Mouse (Mus musculus) intestine, embryonic 14.5 days (tissue): ENCODE measurements at regions not wholly inside any gene's neighbourhood (a gene's known extent, or its start where the extent isn't known, plus 50 kb on each side); places are given as distances from the start of the nearest gene placed in this dataset.

ENCODE experiments used
- ATAC-seq: fragments of 200-750 bp; cut with Nextera tagmentation; replicated peaks from 2 replicates; pipeline ENCODE4 v1.8.0; 2017; ENCODE audit warnings: low read depth, moderate number of reproducible peaks, moderate TSS enrichment, moderate library complexity; ENCODE audit not compliant: low FRiP score, low TSS enrichment
- DNase-seq: peaks from one replicate; pipeline ENCODE4 v3.0.0-alpha.2; 2018; ENCODE audit warnings: low spot score
- H3K27ac ChIP-seq: fragments of 300-500 bp; sonication (generic); 2 replicates; pipeline ENCODE4 v1.5.1; 2014; ENCODE audit warnings: low read depth, mild to moderate bottlenecking, control low read depth
- H3K27me3 ChIP-seq: fragments of 300-500 bp; sonication (generic); replicated peaks from 2 replicates; pipeline ENCODE4 v1.6.1; 2014; ENCODE audit warnings: low read length, control low read depth; ENCODE audit not compliant: control insufficient read depth, insufficient read depth
- H3K36me3 ChIP-seq: fragments of 300-500 bp; sonication (generic); 2 replicates; pipeline ENCODE4 v1.6.1; 2014; ENCODE audit warnings: low read length, control low read depth; ENCODE audit not compliant: control insufficient read depth, insufficient read depth
- H3K4me1 ChIP-seq: fragments of 300-500 bp; sonication (generic); replicated peaks from 2 replicates; pipeline ENCODE4 v1.6.1; 2014; ENCODE audit warnings: low read length, control low read depth, mixed read lengths; ENCODE audit not compliant: control insufficient read depth, insufficient read depth
- H3K4me2 ChIP-seq: fragments of 300-500 bp; sonication (generic); 2 replicates; pipeline ENCODE4 v1.6.1; 2014; ENCODE audit warnings: low read length
- H3K4me3 ChIP-seq: fragments of 300-500 bp; sonication (generic); 2 replicates; pipeline ENCODE4 v1.5.1; 2014; ENCODE audit warnings: low read depth, low read length, control low read depth, mixed read lengths
- H3K9ac ChIP-seq: fragments of 300-500 bp; sonication (generic); 2 replicates; pipeline ENCODE4 v1.6.1; 2014; ENCODE audit warnings: mild to moderate bottlenecking, low read length
- H3K9me3 ChIP-seq: fragments of 300-500 bp; sonication (generic); 2 replicates; pipeline ENCODE4 v1.6.1; 2016; ENCODE audit warnings: low read length, control low read depth; ENCODE audit not compliant: control insufficient read depth
- WGBS: fragments of 180-500 bp; shearing (Covaris S2); extraction: QIAGEN DNeasy Blood & Tissue Kit; methylation state at CpG from one replicate; pipeline ENCODE4 v1.1.7; 2014; 5-methylcytosine and 5-hydroxymethylcytosine counted together

DNA sequence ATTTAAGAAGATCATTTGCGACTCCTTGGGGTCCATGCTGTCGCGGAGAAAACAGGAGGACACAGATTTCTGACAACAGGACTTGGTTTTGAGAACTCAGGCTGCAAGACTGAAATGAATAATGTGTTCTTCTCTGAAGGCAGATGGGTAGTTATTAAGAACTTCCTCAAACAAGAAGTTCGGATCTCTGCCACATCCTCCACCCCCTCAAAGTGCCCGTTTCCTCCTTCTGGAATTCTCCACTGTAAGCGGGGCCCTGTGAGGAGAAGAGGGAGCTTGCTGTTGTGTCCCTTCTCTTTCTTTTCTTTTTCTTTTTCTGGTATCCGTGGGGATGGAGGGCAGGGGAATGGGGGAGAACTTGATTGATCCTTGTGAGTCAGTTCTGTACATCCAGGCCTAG lies 118.9 kb downstream of the 1700020N01Rik start:
- no peaks in the 10 kb centered on the region for H3K4me1 ChIP-seq
- no peaks in the 10 kb centered on the region for H3K27me3 ChIP-seq
- no peak overlapping the region for H3K4me2 ChIP-seq
- H3K9me3 ChIP-seq: no peaks in the 10 kb centered on the region
- no peaks in the 10 kb centered on the region for H3K36me3 ChIP-seq
- ATAC-seq (no peak), DNase-seq (no peak)
- no peak overlapping the region for H3K4me3 ChIP-seq
- WGBS: 60% methylated on average over 7 of the region's 7 CpGs
- no peak overlapping the region for H3K27ac ChIP-seq
- H3K9ac ChIP-seq: no peak overlapping the region

- no peak overlapping the region for H3K9ac ChIP-seq
- WGBS: 37% methylated on average over 3 of the region's 3 CpGs
- H3K27me3 ChIP-seq: no peaks in the 10 kb centered on the region
- ATAC-seq: peak; percentile 74; the same call in 1 of the 2 replicates
- H3K4me3 ChIP-seq: no peak overlapping the region
- H3K36me3 ChIP-seq: no peaks in the 10 kb centered on the region
- H3K4me1 ChIP-seq: no peaks in the 10 kb centered on the region
- H3K27ac ChIP-seq: no peak overlapping the region
- no peaks in the 10 kb centered on the region for H3K9me3 ChIP-seq
- no peak overlapping the region for H3K4me2 ChIP-seq
- DNase-seq: peak; percentile 55
These were observed 119.9 kb downstream of the 1700020N01Rik start for GRCm38 (mm10) chr10:21712828-21713227.

DNA sequence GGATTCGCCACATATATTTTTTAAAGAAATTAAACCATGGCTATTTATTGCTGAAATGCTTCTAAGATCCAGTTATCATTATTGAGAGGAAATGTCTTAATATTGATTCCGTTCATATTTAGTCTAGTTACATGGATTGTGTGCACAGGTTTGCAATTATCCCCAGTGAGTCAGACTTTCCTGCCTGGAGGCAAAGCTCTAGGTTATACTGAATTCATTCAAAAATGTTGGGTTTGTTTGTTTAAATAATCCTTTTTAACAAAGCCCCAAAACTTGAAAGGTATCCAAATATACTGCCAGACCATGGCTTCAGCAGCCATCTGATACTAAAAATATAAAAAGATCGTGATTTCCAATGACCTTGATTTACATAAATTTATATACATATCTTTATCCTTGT lies 122.5 kb downstream of the 1700020N01Rik start:
- DNase-seq (no peak), ATAC-seq (no peak)
- Histone ChIP-seq H3K4me3 (no peak overlapping the region), H3K27me3 (no peaks in the 10 kb centered on the region), H3K4me1 (no peaks in the 10 kb centered on the region), H3K27ac (no peak overlapping the region), H3K9me3 (no peaks in the 10 kb centered on the region), H3K4me2 (no peak overlapping the region), H3K9ac (no peak overlapping the region), H3K36me3 (no peaks in the 10 kb centered on the region)
- 81% methylated on average over 3 of the region's 3 CpGs for WGBS

DNA sequence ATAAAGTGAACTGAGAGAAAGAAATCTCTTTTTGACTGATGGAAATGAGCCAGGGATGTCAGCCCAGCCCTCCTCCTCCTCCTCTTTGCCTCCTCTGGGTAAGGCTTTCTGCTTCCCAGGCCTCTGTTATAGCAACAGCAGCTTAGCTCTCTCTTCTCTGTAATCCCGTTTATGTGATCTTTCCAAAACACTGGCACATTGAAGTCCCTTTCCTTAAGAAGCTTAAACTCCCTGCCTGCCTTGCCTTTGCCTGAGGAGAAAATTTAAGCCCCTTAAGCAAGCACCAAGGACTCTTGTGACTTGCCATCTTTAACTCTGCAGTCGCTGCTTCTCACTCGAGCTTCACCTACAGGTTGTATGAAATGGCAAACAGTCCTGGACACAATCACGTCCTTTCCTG lies 125.2 kb downstream of the 1700020N01Rik start:
- H3K9me3 ChIP-seq: no peaks in the 10 kb centered on the region
- no peak overlapping the region for H3K4me3 ChIP-seq
- no peak overlapping the region for H3K4me2 ChIP-seq
- no peak overlapping the region for H3K27ac ChIP-seq
- 65% methylated on average over 4 of the region's 4 CpGs for WGBS
- no peak for ATAC-seq
- H3K9ac ChIP-seq: no peak overlapping the region
- no peaks in the 10 kb centered on the region for H3K4me1 ChIP-seq
- no peaks in the 10 kb centered on the region for H3K36me3 ChIP-seq
- no peaks in the 10 kb centered on the region for H3K27me3 ChIP-seq
- DNase-seq: no peak

- H3K4me1 ChIP-seq: no peaks in the 10 kb centered on the region
- no peak overlapping the region for H3K27ac ChIP-seq
- DNase-seq (no peak), ATAC-seq (no peak)
- no peak overlapping the region for H3K4me2 ChIP-seq
- H3K27me3 ChIP-seq: no peaks in the 10 kb centered on the region
- H3K36me3 ChIP-seq: no peaks in the 10 kb centered on the region
- WGBS: 89% methylated on average over 3 of the region's 3 CpGs
- H3K4me3 ChIP-seq: no peak overlapping the region
- H3K9ac ChIP-seq: no peak overlapping the region
- no peaks in the 10 kb centered on the region for H3K9me3 ChIP-seq
These were observed 131.4 kb downstream of the 1700020N01Rik start for GRCm38 (mm10) chr10:21724351-21724750.

- H3K27me3 ChIP-seq: no peaks in the 10 kb centered on the region
- H3K27ac ChIP-seq: no peak overlapping the region
- H3K4me2 ChIP-seq: no peak overlapping the region
- DNase-seq (no peak), ATAC-seq (no peak)
- H3K36me3 ChIP-seq: no peaks in the 10 kb centered on the region
- H3K9ac ChIP-seq: no peak overlapping the region
- H3K4me3 ChIP-seq: no peak overlapping the region
- WGBS: 93% methylated on average over 3 of the region's 3 CpGs
- H3K4me1 ChIP-seq: no peaks in the 10 kb centered on the region
- H3K9me3 ChIP-seq: no peaks in the 10 kb centered on the region
These were observed 132.1 kb downstream of the 1700020N01Rik start for GRCm38 (mm10) chr10:21724999-21725398.

DNA sequence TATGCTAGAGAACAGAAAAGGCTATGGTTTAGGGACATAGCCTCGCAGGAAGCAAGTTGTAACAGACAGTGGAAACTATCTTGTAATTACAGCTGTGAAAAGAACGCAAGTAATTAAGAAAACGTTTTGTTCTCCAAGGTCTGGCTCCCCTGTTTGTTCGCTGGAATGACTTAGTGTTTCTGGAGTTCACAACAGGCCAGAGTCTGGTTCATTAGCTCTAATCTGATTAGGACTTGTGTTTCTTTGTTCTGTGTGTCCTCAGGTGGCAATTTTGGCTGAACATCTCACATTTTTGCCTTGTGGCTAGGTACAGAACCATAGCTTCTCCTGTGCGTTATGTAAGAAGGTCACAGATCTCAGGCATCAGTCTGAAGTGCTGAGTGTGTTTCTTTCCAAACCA lies 141.7 kb upstream of the Sgk1 start:
- Histone ChIP-seq H3K36me3 (no peaks in the 10 kb centered on the region), H3K4me2 (no peak overlapping the region), H3K4me3 (no peak overlapping the region), H3K27ac (no peak overlapping the region), H3K27me3 (no peaks in the 10 kb centered on the region), H3K9ac (no peak overlapping the region), H3K4me1 (no peaks in the 10 kb centered on the region), H3K9me3 (no peaks in the 10 kb centered on the region)
- ATAC-seq (no peak), DNase-seq (no peak)
- 62% methylated on average over 5 of the region's 5 CpGs for WGBS

DNA sequence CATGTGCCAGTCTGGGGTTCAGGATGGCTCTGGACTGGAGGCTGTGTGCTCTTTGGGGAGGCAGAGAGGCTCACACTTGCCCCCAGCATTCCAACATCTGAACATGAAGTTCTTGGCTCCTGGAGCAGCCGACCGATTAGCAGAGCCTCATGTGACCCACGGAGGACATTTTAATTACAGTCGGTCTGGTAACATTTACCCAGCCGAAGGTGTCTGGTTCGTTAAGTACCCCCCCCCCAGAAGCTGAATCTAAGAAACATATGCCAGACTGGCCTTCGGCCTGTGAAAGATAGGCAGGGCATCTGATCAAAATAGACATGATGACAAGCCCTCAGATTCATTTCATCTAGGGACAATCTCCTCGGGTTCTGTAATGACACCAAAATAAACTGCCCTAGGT lies 140.4 kb upstream of the Sgk1 start:
- Histone ChIP-seq H3K27ac (no peak overlapping the region), H3K27me3 (no peaks in the 10 kb centered on the region), H3K4me3 (no peak overlapping the region), H3K9me3 (no peaks in the 10 kb centered on the region), H3K9ac (no peak overlapping the region), H3K4me2 (no peak overlapping the region), H3K36me3 (no peaks in the 10 kb centered on the region), H3K4me1 (no peaks in the 10 kb centered on the region)
- WGBS: 77% methylated on average over 8 of the region's 8 CpGs
- ATAC-seq (no peak), DNase-seq (no peak)

DNA sequence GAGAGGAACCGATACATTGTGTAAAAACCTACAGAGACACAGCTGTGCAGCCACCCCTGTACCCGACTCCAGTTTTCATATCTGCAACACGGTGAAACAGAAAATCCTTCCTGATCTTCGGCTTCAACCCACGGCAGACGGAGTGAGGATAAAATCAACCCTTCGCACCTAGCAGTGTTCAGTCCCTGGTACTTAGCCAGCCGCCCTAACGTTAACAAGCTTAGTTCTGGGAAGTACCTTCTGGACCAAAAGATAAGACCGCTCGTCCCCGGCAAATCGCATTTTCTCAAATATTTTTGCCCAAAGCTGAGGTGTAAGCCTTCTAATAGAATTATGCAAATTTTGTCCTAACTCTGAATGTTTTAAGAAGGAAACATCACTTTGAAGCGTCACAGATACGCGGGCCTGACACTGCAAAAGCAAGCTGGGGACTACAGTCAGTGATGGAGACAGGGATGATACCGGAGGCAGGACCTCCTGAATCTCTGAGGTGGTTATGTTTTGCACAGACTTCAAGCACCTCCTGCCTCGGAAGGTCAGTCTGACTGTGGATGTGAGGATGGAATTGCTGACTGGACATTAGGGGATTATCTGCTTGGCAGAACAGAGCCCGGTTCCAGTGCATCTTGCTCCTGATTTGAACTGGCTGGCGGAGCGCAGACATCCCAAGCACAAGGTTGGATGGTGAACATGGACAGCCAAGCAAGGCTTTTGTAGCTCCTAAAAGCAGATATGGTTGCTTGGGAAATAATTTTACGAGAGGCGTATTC lies 139.8 kb upstream of the Sgk1 start:
- no peak overlapping the region for H3K27ac ChIP-seq
- no peaks in the 10 kb centered on the region for H3K36me3 ChIP-seq
- WGBS: 88% methylated on average over 23 of the region's 23 CpGs
- DNase-seq (no peak), ATAC-seq (no peak)
- H3K4me3 ChIP-seq: no peak overlapping the region
- no peaks in the 10 kb centered on the region for H3K4me1 ChIP-seq
- H3K27me3 ChIP-seq: no peaks in the 10 kb centered on the region
- no peak overlapping the region for H3K9ac ChIP-seq
- no peaks in the 10 kb centered on the region for H3K9me3 ChIP-seq
- no peak overlapping the region for H3K4me2 ChIP-seq
